Mouse (Mus musculus) limb, embryonic 13.5 days (tissue): ENCODE measurements around the gene Hspg2. TPM values are rescaled to one million over a fixed set of nuclear protein-coding genes. Genes with fewer than 3 reads are reported as not detected.

Experiments used
- ATAC-seq: fragments of 200-750 bp; cut with Nextera tagmentation; 2 replicates; pipeline ENCODE4 v1.8.0; 2017; ENCODE audit warnings: low read depth, moderate number of reproducible peaks, moderate TSS enrichment; ENCODE audit not compliant: low FRiP score
- H3K27ac ChIP-seq: fragments of 300-500 bp; sonication (generic); 2 replicates; pipeline ENCODE4 v1.5.1; 2015; ENCODE audit warnings: inconsistent platforms, mild to moderate bottlenecking, moderate library complexity
- H3K27me3 ChIP-seq: fragments of 300-500 bp; sonication (generic); 2 replicates; pipeline ENCODE4 v1.6.1; 2015; ENCODE audit warnings: mild to moderate bottlenecking, inconsistent platforms
- H3K36me3 ChIP-seq: fragments of 300-500 bp; sonication (generic); 2 replicates; pipeline ENCODE4 v1.6.1; 2015; ENCODE audit warnings: inconsistent platforms, mild to moderate bottlenecking, moderate library complexity
- H3K4me1 ChIP-seq: fragments of 300-500 bp; sonication (generic); 2 replicates; pipeline ENCODE4 v1.6.1; 2015; ENCODE audit warnings: inconsistent platforms
- H3K4me2 ChIP-seq: fragments of 300-500 bp; sonication (generic); replicated peaks from 2 replicates; pipeline ENCODE4 v1.6.1; 2015; ENCODE audit warnings: inconsistent platforms, mild to moderate bottlenecking, moderate library complexity
- H3K4me3 ChIP-seq: fragments of 300-500 bp; sonication (generic); 2 replicates; pipeline ENCODE4 v1.5.1; 2015; ENCODE audit warnings: moderate library complexity, mild to moderate bottlenecking, inconsistent platforms
- H3K9ac ChIP-seq: fragments of 300-500 bp; sonication (generic); 2 replicates; pipeline ENCODE4 v1.6.1; 2015; ENCODE audit warnings: mild to moderate bottlenecking, inconsistent platforms
- H3K9me3 ChIP-seq: fragments of 300-500 bp; sonication (generic); 2 replicates; pipeline ENCODE4 v1.6.1; 2016; ENCODE audit warnings: inconsistent platforms
- WGBS: fragments of 180-500 bp; shearing (Covaris S2); methylation state at CpG from one replicate; pipeline ENCODE4 v1.1.7; 2015; 5-methylcytosine and 5-hydroxymethylcytosine counted together
- polyA plus RNA-seq: library from polyadenylated mRNA; unstranded; fragments of >200 nt; fragmentation: Nextera tagmentation; extraction: Ambion mirVana; gene quantifications from 2 replicates; pipeline ENCODE4 v1.2.1, GENCODE M21; 2015

Hspg2 gene
- polyA plus RNA-seq, 1 experiment from 2014 or later, result 29.6 TPM

DNA sequence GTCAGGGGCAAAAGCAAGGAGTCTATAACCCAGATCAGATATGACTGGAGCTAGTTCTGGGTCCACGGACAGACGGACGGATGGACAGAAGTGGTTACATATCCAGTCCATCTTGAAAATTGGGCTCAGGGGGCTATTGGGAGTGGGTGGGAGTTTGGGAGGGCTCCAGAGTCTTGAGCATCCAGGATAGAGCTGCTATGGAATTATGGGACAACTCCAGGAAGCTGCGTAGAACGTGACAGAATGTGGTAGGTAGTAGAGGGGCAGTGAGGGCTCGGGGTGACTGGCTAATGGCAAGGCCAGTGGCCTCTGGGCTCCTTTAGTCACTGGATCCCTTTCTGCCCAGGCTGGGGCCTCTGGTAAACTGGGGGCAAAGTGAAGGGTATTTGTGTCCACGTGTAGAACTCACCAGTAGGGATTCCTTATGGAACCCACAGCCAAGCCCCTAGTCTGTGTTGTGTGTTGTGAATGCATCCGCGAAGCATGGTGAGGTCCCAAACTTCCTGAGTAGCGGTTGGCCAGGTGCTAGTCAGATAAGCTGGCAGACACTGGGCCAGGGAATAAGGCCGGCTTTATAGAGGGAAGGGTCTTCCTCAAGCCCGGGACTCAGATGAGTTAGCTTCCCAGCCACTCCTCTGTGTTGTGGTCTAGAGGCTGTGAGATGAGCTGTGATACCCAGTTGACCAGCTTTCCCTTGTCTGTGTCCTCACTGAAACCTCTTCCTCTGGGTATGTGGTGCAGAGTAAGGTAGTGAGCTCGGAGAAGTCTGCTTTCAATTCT is 6.9 kb downstream of the Hspg2 start:
- H3K4me1 ChIP-seq, result peaks cover 92% of the 10 kb centered on the region
- no peak overlapping the region for H3K4me2 ChIP-seq
- no peak overlapping the region for H3K9ac ChIP-seq
- H3K4me3 ChIP-seq, result no peak overlapping the region
- no peaks in the 10 kb centered on the region for H3K27me3 ChIP-seq
- no peaks in the 10 kb centered on the region for H3K36me3 ChIP-seq
- ATAC-seq, result no peak
- no peaks in the 10 kb centered on the region for H3K9me3 ChIP-seq
- no peak overlapping the region for H3K27ac ChIP-seq
- WGBS, result 80% methylated on average over 13 of the region's 13 CpGs

DNA sequence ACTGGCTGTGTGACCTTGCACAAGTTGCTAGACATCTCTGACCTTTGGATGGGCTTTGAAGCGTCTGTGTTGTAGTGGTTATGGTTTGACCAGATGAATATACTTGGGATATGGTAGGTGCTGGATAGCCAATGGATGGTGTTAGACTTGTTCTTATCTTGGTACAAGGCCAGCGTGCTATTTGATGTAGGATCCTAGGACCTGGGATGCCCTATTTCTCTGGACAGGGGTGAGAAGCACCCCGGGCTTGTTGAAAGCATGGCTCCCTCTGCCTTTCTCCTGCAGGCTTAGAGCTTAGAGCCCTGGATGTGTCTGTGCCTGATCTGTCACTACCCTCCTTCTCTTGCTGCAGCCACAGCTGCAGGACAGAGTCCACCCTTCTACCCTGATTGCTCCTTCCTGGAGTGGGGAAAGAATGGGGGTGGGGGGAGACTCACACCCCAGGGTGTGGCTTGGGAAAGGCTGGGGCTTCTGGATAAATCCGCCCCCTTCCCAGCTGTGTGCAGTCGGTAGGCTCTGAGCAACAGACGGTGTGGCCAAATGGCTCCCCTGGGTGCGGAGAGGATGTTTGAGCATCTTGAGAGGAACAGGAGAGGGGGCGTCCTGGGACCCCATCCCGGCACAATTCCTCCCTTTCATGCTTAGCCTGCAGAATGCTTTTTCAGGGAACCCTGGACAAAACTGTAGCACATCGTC is 7.6 kb downstream of the Hspg2 start:
- 21% methylated on average over 10 of the region's 10 CpGs for WGBS
- peak overlapping the region; percentile 55 for H3K4me2 ChIP-seq
- peak overlapping the region; percentile 11; the same call in 1 of the 2 replicates for H3K4me3 ChIP-seq
- H3K9ac ChIP-seq, result peak overlapping the region; percentile 50
- H3K36me3 ChIP-seq, result no peaks in the 10 kb centered on the region
- H3K27ac ChIP-seq, result peak overlapping the region; percentile 73
- no peaks in the 10 kb centered on the region for H3K9me3 ChIP-seq
- peaks cover 92% of the 10 kb centered on the region for H3K4me1 ChIP-seq
- ATAC-seq, result 0 out of 2 replicates have a peak, but pooled peaks have one; percentile 28
- no peaks in the 10 kb centered on the region for H3K27me3 ChIP-seq

DNA sequence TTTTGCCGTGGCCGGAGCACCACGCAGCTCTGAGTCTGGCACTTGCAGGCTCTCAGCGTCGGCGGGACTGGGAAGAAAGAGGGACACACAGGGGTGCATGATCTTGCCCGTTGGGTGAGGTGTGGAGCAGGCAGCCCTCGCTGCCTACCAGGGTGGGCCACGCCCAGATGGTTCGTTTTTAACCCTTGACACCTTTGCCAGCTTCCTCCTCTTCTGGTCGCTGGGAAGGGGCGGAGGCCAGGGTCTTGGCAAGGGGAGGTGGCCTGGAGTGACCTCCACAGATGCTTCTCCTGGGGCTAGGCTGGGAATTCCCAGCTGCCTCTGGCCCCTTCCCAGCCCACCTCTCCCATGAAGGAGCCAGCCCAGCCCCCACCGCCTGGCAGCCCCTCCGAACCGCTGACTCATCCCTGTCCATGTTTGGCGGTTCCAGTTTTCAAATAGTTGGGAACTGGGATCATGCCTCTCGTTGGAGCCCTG is 8.2 kb downstream of the Hspg2 start:
- no peaks in the 10 kb centered on the region for H3K9me3 ChIP-seq
- peaks cover 93% of the 10 kb centered on the region for H3K4me1 ChIP-seq
- no peaks in the 10 kb centered on the region for H3K27me3 ChIP-seq
- H3K27ac ChIP-seq, result peak overlapping the region; percentile 73
- H3K36me3 ChIP-seq, result no peaks in the 10 kb centered on the region
- H3K4me3 ChIP-seq, result peak overlapping the region; percentile 11
- no peak; the same call in 1 of the 2 replicates for ATAC-seq
- peak overlapping the region; percentile 50 for H3K9ac ChIP-seq
- WGBS, result 9% methylated on average over 17 of the region's 17 CpGs
- H3K4me2 ChIP-seq, result peak overlapping the region; percentile 55

DNA sequence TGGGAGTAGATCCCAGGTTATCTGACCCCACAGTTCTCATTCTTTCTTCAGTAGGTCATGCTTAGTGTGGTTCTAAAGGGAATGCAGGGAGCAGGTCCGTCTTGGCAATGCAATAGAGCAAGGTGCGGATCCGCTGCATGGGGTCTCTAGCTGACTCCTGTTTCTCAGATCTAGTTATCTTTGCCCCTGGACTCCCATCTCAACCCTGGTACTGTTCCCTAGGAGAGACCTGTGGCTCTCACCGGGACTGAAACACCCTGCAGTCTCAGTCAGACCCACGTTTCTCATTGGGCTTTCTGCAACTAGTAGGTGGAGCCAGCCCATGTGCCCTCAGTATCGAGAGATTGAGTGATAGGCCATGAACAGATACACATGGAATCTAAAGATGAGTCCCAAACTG is 9.0 kb downstream of the Hspg2 start:
- Histone ChIP-seq H3K36me3 (no peaks in the 10 kb centered on the region), H3K27ac (peak overlapping the region; percentile 73), H3K4me3 (no peak overlapping the region), H3K4me2 (peak overlapping the region; percentile 55), H3K27me3 (no peaks in the 10 kb centered on the region), H3K9ac (no peak overlapping the region), H3K4me1 (peaks cover 100% of the 10 kb centered on the region), H3K9me3 (no peaks in the 10 kb centered on the region)
- 52% methylated on average over 6 of the region's 6 CpGs for WGBS
- ATAC-seq, result no peak

DNA sequence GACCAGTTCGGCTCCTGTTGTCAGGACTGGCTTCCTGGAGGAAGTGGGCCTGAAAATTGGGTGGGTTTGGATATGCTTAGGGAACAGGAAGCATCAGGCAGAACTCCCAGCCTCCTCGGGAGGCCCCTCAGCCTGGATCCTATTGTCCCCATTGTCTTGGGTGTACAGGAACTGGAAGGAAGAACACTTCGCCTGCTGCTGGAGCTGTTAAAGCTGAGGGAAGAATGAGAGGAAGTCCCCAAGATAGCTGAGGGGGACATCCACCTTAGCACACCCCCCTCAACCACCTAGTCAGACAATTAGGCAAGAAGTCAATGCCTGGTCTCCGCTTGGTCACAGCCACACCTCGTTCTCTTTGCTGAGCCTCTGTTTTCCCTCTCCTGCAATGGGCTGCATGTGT is 9.7 kb downstream of the Hspg2 start:
- Histone ChIP-seq H3K27ac (no peak overlapping the region; the same call in 1 of the 2 replicates), H3K4me3 (no peak overlapping the region), H3K9me3 (no peaks in the 10 kb centered on the region), H3K4me1 (peaks cover 95% of the 10 kb centered on the region), H3K27me3 (no peaks in the 10 kb centered on the region), H3K9ac (0 out of 2 replicates have a peak overlapping the region, but pooled peaks have one; percentile 43), H3K36me3 (no peaks in the 10 kb centered on the region), H3K4me2 (no peak overlapping the region)
- 76% methylated on average over 5 of the region's 5 CpGs for WGBS
- no peak for ATAC-seq

DNA sequence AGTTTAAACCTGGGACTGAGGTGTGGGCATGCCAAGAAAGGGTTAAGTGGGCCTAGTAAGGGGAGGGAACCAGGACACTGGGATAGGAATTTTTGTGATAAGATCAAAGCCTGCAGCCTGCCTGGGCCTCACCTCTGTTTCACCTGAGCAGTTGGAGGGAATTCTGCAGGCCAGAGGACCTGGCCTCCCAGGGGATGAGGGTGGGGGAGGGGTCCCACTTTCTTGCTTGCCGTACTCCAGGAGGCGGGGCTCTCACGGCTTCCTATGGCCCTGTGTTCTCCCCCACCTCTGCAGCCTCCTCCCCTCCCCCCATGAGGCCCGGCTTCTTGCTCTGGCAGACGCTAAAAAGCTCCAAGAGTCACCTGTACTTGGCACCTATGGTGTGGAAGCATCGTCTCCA is 11.2 kb downstream of the Hspg2 start:
- peak overlapping the region; percentile 66 for H3K27ac ChIP-seq
- ATAC-seq, result no peak
- no peak overlapping the region for H3K4me3 ChIP-seq
- peak overlapping the region; percentile 44 for H3K4me2 ChIP-seq
- no peaks in the 10 kb centered on the region for H3K36me3 ChIP-seq
- no peaks in the 10 kb centered on the region for H3K9me3 ChIP-seq
- H3K4me1 ChIP-seq, result peaks cover 91% of the 10 kb centered on the region
- H3K9ac ChIP-seq, result 0 out of 2 replicates have a peak overlapping the region, but pooled peaks have one; percentile 13
- H3K27me3 ChIP-seq, result no peaks in the 10 kb centered on the region
- WGBS, result 5% methylated on average over 6 of the region's 6 CpGs

DNA sequence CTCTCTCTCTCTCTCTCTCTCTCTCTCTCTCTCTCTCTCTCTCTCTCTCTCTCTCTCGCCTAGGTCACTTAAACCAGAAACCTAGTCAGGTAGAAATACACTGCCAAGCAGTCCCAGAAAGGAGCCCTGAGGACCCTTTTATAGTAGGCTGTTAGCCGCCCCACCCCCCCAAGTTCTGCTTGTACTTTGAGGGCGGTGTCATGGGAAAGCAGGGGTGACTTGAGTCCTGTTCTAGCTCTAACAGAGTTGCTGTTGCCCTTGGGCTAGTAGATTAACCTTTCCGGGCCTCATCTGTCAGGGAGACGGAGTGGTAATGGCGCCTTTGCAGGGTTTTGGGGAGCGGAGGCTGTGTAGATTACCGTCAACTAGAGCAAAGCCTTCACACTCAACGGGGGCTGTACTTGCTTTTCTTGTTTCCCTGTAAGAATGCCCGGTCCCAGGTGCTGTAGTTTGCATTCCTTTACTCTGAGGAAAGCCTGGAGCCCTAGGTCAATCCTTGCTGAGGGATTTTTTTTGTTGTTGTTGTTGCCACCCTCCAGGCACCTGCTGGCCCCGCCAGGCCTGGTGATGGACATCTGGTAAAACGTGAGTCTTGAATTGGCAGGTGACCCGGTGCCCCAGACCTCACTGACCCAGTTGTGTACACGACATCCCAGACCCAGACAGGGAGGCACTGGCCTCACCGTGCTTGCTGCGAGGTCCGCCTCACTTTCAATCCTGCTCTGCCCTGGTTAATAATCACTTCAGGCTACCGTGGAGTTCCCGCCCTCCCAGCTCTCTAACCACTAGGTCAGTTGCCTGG is 11.8 kb downstream of the Hspg2 start:
- Histone ChIP-seq H3K4me2 (peak overlapping the region; percentile 44), H3K9ac (peak overlapping the region; percentile 10; the same call in 1 of the 2 replicates), H3K27me3 (no peaks in the 10 kb centered on the region), H3K4me3 (no peak overlapping the region), H3K9me3 (no peaks in the 10 kb centered on the region), H3K27ac (peak overlapping the region; percentile 66), H3K4me1 (peaks cover 91% of the 10 kb centered on the region), H3K36me3 (no peaks in the 10 kb centered on the region)
- ATAC-seq, result no peak
- WGBS, result 15% methylated on average over 19 of the region's 19 CpGs

DNA sequence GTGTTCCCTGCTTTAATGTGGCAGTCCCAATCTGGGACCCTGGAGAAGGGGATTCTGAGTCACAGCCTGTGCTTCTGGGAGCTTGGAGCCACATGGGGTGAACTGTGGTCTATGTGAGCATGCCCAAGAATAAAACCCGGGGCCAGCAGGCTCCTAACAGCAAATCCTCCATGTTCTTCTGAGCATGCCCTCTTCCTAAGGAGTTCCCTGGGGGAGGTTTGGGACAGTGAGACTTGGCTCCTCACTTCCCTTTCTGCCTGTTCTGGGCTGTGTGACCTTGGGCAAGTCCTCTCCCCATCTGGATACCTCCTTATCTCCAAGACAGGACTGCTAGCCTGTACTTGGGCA is 12.4 kb downstream of the Hspg2 start:
- Histone ChIP-seq H3K4me3 (no peak overlapping the region), H3K27ac (peak overlapping the region; percentile 66; the same call in 1 of the 2 replicates), H3K36me3 (no peaks in the 10 kb centered on the region), H3K4me1 (peaks cover 91% of the 10 kb centered on the region), H3K27me3 (no peaks in the 10 kb centered on the region), H3K9me3 (no peaks in the 10 kb centered on the region), H3K9ac (peak overlapping the region; percentile 10; the same call in 1 of the 2 replicates), H3K4me2 (no peak overlapping the region)
- ATAC-seq, result no peak
- 25% methylated on average over 1 of the region's 1 CpGs for WGBS

DNA sequence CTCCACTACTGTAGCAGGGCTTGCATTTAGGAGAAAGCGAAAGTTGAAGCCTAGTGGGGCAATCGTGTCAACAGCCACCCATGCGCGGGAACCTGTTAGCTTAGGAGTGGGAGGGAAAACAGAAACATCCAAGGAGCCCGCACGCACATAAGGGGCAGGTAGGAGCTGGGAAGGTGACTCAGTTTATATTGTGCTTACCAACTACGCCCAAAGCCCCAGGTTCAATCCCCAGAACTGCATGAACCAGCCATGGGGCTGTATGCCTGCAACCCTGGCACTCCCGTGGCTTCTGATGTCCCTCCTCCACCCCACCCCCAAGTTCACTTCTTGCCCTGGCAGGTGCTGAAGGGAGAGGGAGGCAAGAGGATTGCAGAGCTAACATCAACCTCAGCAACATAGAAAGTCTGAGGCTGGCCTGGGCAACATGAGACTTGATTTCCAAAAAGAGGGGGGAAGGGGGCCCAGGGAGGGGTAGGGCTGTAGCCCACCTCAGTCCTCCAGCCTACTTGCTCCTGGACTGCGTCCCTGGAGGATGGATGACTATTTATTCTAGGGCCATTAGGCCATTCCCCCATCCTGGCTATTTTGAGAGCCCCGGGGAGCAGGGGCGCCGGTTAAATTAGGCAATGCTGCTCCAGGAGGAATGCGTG is 12.9 kb downstream of the Hspg2 start:
- Histone ChIP-seq H3K4me1 (peaks cover 91% of the 10 kb centered on the region), H3K27ac (peak overlapping the region; percentile 66; the same call in 1 of the 2 replicates), H3K36me3 (no peaks in the 10 kb centered on the region), H3K4me3 (no peak overlapping the region), H3K4me2 (no peak overlapping the region), H3K9ac (peak overlapping the region; percentile 40), H3K27me3 (no peaks in the 10 kb centered on the region), H3K9me3 (no peaks in the 10 kb centered on the region)
- no peak; the same call in 1 of the 2 replicates for ATAC-seq
- 34% methylated on average over 13 of the region's 13 CpGs for WGBS

DNA sequence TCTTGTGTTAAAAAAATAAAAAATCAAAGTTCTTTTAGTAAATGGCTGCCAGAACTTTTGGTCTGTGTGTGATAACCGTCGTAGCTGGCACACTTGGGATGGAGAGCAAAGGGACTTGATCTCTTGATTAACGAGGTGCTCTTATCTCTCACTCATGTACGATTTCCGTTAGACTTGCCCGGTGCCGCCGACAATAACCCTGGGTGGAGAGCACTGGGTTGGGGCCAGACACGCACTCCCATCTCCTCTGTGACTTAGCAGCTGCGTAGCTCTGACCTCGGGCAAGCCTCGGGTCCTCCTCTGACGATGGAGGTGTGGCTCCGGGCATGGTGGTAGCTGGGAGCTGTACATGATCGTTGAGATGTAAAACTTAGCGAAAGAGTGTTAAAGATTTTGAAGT is 15.3 kb downstream of the Hspg2 start:
- no peak for ATAC-seq
- no peak overlapping the region for H3K9ac ChIP-seq
- H3K4me1 ChIP-seq, result peaks cover 91% of the 10 kb centered on the region
- H3K36me3 ChIP-seq, result no peaks in the 10 kb centered on the region
- H3K9me3 ChIP-seq, result no peaks in the 10 kb centered on the region
- H3K4me2 ChIP-seq, result no peak overlapping the region
- peak overlapping the region; percentile 48 for H3K27ac ChIP-seq
- WGBS, result 57% methylated on average over 16 of the region's 16 CpGs
- H3K4me3 ChIP-seq, result no peak overlapping the region
- H3K27me3 ChIP-seq, result no peaks in the 10 kb centered on the region

DNA sequence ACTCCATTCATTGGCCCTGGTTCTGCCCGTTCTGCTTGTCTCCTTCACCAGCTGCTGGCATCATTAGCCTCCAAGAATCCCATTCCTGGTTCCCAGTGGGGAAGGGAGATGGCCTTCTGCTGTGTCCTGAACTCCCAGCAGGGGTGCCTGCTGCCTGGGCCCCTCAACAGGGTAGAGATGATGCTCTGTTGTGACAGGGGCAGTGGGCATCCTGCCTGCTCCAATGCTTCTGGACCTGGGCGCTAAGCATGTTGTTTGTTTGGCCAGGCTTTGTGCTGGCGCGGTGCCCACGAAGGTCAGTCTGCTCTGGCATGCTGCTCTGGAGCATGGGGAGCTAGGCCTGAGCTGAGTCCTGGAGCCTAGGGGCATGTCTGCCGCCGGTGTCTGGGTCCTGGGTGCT is 16.0 kb downstream of the Hspg2 start:
- no peak for ATAC-seq
- Histone ChIP-seq H3K9me3 (no peaks in the 10 kb centered on the region), H3K27me3 (no peaks in the 10 kb centered on the region), H3K9ac (0 out of 2 replicates have a peak overlapping the region, but pooled peaks have one; percentile 21), H3K27ac (peak overlapping the region; percentile 48; the same call in 1 of the 2 replicates), H3K4me3 (no peak overlapping the region), H3K36me3 (no peaks in the 10 kb centered on the region), H3K4me2 (no peak overlapping the region), H3K4me1 (peaks cover 91% of the 10 kb centered on the region)
- WGBS, result 67% methylated on average over 7 of the region's 7 CpGs
